Mouse (Mus musculus): Measurements from ENCODE around the gene Hdhd3.

The Hdhd3 gene

DNA sequence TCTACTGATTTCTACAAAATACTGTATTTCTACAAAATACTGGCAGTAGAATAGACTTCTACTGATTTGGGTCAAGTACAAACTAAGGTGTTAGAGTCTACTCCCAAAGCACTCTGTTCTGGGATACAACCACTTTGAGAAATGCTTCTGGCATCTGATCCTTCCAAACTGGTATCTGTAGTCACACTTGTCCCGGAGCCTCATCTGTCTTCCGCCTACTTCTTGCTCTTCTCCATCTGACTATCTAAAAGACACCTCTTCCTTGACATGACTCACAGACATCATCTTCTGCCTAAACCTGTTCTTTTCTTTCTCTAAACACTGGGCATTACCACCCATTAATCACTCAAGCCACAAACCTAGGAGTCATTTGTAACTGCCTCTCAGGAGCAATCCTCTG lies 31.2 kb downstream of the Hdhd3 start:
- no peak for DNase-seq

DNA sequence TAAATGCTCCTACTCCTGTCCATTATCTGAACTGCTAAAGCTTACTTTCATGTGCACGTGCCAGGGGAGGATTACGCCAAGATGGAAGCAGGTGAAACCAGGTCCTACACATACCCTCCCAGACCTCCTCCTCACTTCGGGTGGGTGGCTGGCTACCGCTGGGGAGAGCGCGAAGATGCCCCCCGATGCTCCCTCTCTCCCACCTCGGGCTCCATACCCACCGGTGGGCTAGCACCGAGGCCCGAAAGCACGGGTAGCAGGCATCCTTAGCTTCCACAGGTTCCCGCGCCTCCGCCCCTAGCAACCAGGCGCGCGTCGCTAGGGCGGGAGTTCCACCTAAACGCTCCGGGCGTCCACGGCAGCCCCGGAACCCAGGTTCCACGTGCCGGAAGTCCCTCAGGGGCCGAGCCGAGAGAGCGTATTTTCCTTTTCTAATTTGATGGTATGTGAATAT lies 32.6 kb downstream of the Hdhd3 start, which contains the start of gene Wdr31:
TSS of gene Wdr31 (minus strand) at position 299 of the 454 bp plus-strand sequence.
- DNase-seq, result peak; percentile 84

DNA sequence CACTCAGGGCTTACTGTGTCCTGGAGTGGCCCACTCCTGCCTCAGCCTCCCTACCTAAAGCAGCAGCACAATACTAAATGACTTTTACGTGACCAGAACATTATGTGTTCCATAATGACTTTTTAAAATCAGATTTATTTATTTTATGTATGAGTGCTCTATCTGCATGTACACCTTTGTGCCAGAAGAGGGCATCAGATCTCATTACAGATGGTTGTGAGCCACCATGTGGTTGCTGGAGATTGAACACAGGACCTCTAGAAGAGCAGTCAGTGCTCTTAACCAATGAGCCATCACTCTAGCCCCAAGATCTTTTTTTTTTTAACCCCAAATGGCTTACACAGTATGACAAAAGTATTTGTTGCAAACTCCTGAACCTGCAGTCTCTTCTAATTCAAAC lies 35.1 kb downstream of the Hdhd3 start:
- DNase-seq, result no peak

DNA sequence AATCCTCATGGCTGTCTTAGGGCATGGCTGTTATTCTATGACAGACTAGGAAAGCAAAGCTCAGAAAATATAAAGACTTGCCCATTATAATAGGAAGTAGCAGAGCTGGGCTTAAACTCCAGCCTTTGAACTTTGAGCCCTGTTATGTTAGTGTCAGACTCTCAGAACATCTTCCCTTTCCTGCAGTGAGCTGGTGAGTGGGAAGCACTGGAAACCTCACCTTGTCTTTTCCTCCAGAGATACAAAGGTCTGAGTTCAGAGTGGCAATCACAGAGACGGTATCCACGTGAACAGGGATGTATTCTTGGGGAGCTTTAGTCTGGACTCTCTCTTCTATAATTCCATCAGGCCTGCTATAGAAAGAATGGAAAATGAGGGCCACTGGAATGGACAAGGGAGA lies 40.1 kb downstream of the Hdhd3 start:
- DNase-seq, result no peak

DNA sequence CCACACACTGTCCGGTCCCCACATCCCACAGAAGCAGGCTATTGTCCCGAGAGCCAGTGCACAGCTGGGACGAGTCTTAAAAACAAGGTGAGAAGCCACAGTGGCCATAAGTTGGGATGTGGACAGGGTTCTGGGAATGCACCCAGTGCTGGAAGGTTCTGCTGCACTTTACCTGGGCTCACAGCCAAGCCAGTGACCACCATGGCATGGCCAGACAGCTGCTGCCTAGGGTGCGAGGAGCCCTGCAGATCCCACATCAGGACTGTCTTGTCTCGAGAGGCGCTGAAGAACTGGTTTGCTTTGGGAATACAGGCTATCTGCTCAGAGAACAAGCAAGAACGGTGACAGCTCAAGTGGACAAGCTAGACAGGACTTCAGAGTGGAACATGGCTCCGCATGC lies 42.9 kb downstream of the Hdhd3 start:
- no peak for DNase-seq

DNA sequence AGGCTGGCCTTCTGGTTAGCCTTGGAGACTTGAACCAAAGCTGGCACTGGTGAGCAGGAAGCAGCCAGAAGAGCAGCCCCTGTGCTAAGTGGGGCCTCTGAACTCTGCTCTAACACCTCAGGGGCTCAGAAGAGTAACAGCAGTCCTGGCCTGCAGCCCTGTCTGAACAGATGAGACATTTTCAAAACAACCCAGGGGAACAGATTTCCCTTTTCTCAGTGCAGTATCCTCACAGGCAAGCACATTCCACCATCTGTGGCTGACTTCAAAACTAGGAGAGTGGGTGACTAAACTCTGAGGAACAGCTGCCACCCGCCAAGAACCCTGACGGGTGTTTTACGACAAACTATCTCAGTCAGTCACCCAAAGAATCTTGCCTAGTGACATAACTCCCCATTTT lies 44.2 kb downstream of the Hdhd3 start:
- no peak for DNase-seq

DNA sequence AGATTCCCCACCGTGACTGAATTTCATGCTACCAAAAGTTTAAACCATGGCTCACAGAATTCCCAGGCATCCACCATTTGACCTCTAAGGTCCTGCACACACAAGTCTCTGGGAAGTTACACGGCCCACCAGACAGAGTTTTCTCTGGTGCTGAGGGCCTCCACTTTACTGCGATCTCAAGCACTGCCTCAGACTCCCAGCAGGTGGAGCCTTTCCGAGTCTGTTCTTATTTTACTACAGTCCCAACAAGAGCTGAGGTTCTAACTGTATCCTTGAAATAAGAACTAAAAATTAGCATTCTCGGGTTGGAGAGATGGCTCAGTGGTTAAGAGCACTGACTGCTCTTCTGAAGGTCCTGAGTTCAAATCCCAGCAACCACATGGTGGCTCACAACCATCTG lies 48.3 kb downstream of the Hdhd3 start:
- DNase-seq, result peak; percentile 60
